Mouse (Mus musculus) liver, adult 2 months (tissue): ENCODE measurements around the gene Efcab11.

Experiments used
- CTCF ChIP-seq: fragments of 200-500 bp; IDR thresholded peaks from 2 replicates; pipeline ENCODE4 v1.5.1; 2011; ENCODE audit warnings: low read depth, low read length, control low read depth
- POLR2A ChIP-seq: fragments of 200-500 bp; IDR thresholded peaks from 2 replicates; pipeline ENCODE4 v1.6.1; 2011; ENCODE audit warnings: low read length, control low read depth; ENCODE audit not compliant: insufficient read depth; ENCODE audit errors: extremely low read depth

- TF ChIP-seq POLR2A (no peak), CTCF (no peak)
Measured at GRCm38 (mm10) chr12:99859391-99860100, 24.7 kb downstream of the Efcab11 start.
